Mouse (Mus musculus) ES-Bruce4 (cell line): ENCODE data around the gene Ptpn3.

Experiments used
- CTCF ChIP-seq: IDR thresholded peaks from one replicate; pipeline ENCODE4 v1.8.1; 2011; ENCODE audit warnings: low read depth, low read length
- EP300 ChIP-seq: IDR thresholded peaks from 2 replicates; pipeline ENCODE4 v1.6.1; 2011; ENCODE audit warnings: low read depth, low read length; ENCODE audit not compliant: insufficient read depth
- POLR2A ChIP-seq: IDR thresholded peaks from one replicate; pipeline ENCODE4 v1.8.1; 2011; ENCODE audit warnings: low read length; ENCODE audit not compliant: insufficient read depth

- TF ChIP-seq CTCF (no peak), EP300 (no peak), POLR2A (no peak)
Measured at GRCm38 (mm10) chr4:57204780-57205179, 96.9 kb downstream of the Ptpn3 start.
